Mouse (Mus musculus): ENCODE measurements around the gene Gpr21. TPM values are rescaled to one million over a fixed set of nuclear protein-coding genes. Genes with fewer than 3 reads are reported as not detected.

Gene Gpr21
- total and polyA plus RNA-seq, 2 experiments: 0.06 to 1.0 TPM

GRCm38 (mm10) chr2:37519286-37519640 lies 3.1 kb downstream of the Gpr21 start:
- 94% methylated on average over 1 of the region's 1 CpGs for WGBS
- no peak for TF ChIP-seq CTCF (IDR thresholded peaks at IDR 0.05; ENCODE audit: low read depth, low read length)
- no peak for TF ChIP-seq POLR2A (IDR thresholded peaks at IDR 0.05; ENCODE audit: extremely low read depth, insufficient read depth, low read length)
- Histone ChIP-seq H3K36me3 (ENCODE audit: control insufficient read depth, insufficient read depth, low read length) (peaks cover 13% of the 10 kb centered on the region), H3K79me2 (ENCODE audit: control insufficient read depth, insufficient read depth, low read length) (no peaks in the 10 kb centered on the region), H3K4me1 (ENCODE audit: control insufficient read depth, insufficient read depth, low read length) (no peaks in the 10 kb centered on the region), H3K4me3 (ENCODE audit: insufficient read depth, low read depth, low read length) (no peak overlapping the region), H3K27me3 (ENCODE audit: control insufficient read depth, insufficient read depth, low read length) (no peaks in the 10 kb centered on the region), H3K9ac (ENCODE audit: low read depth, low read length) (no peak overlapping the region), H3K27ac (replicated peaks; ENCODE audit: insufficient read depth, low read depth, low read length) (no peak overlapping the region)
- no peak for DNase-seq (ENCODE audit: extremely low read depth, low read depth, low spot score)

- no peak overlapping the region for H3K27ac ChIP-seq (replicated peaks; ENCODE audit: insufficient read depth, low read depth, low read length)
- peaks cover 10% of the 10 kb centered on the region; the same call in 1 of the 2 replicates for H3K36me3 ChIP-seq (ENCODE audit: control insufficient read depth, insufficient read depth, low read length)
- no peaks in the 10 kb centered on the region for H3K27me3 ChIP-seq (ENCODE audit: control insufficient read depth, insufficient read depth, low read length)
- H3K4me1 ChIP-seq (ENCODE audit: control insufficient read depth, insufficient read depth, low read length): no peaks in the 10 kb centered on the region; the same call in 1 of the 2 replicates
- DNase-seq (ENCODE audit: extremely low read depth, low read depth, low spot score): no peak
- no peak overlapping the region for H3K4me3 ChIP-seq (ENCODE audit: insufficient read depth, low read depth, low read length)
- no peak overlapping the region for H3K9ac ChIP-seq (ENCODE audit: low read depth, low read length)
- no peak for TF ChIP-seq CTCF (IDR thresholded peaks at IDR 0.05; ENCODE audit: low read depth, low read length)
- TF ChIP-seq POLR2A (IDR thresholded peaks at IDR 0.05; ENCODE audit: extremely low read depth, insufficient read depth, low read length): no peak
- H3K79me2 ChIP-seq (ENCODE audit: control insufficient read depth, insufficient read depth, low read length): no peaks in the 10 kb centered on the region
Observed at GRCm38 (mm10) chr2:37527587-37527986, 11.5 kb downstream of the Gpr21 start.

- Histone ChIP-seq H3K79me2 (ENCODE audit: control insufficient read depth, insufficient read depth, low read length) (no peaks in the 10 kb centered on the region), H3K27me3 (ENCODE audit: control insufficient read depth, insufficient read depth, low read length) (no peaks in the 10 kb centered on the region), H3K4me1 (ENCODE audit: control insufficient read depth, insufficient read depth, low read length) (no peaks in the 10 kb centered on the region; the same call in 1 of the 2 replicates), H3K36me3 (ENCODE audit: control insufficient read depth, insufficient read depth, low read length) (peaks cover 12% of the 10 kb centered on the region), H3K27ac (replicated peaks; ENCODE audit: insufficient read depth, low read depth, low read length) (no peak overlapping the region), H3K9ac (ENCODE audit: low read depth, low read length) (no peak overlapping the region), H3K4me3 (ENCODE audit: insufficient read depth, low read depth, low read length) (no peak overlapping the region)
- no peak for DNase-seq (ENCODE audit: extremely low read depth, low read depth, low spot score)
- no peak for TF ChIP-seq CTCF (IDR thresholded peaks at IDR 0.05; ENCODE audit: low read depth, low read length)
- TF ChIP-seq POLR2A (IDR thresholded peaks at IDR 0.05; ENCODE audit: extremely low read depth, insufficient read depth, low read length): no peak
- 100% methylated on average over 2 of the region's 2 CpGs for WGBS
Observed at GRCm38 (mm10) chr2:37529397-37529796, 13.3 kb downstream of the Gpr21 start.

GRCm38 (mm10) chr2:37530766-37531165 lies 14.6 kb downstream of the Gpr21 start:
- no peak overlapping the region for H3K4me3 ChIP-seq (ENCODE audit: insufficient read depth, low read depth, low read length)
- H3K27me3 ChIP-seq (ENCODE audit: control insufficient read depth, insufficient read depth, low read length): no peaks in the 10 kb centered on the region
- peaks cover 19% of the 10 kb centered on the region for H3K36me3 ChIP-seq (ENCODE audit: control insufficient read depth, insufficient read depth, low read length)
- TF ChIP-seq CTCF (IDR thresholded peaks at IDR 0.05; ENCODE audit: low read depth, low read length): no peak
- no peak for TF ChIP-seq POLR2A (IDR thresholded peaks at IDR 0.05; ENCODE audit: extremely low read depth, insufficient read depth, low read length)
- WGBS: 81% methylated on average over 1 of the region's 1 CpGs
- H3K79me2 ChIP-seq (ENCODE audit: control insufficient read depth, insufficient read depth, low read length): no peaks in the 10 kb centered on the region
- H3K27ac ChIP-seq (replicated peaks; ENCODE audit: insufficient read depth, low read depth, low read length): no peak overlapping the region
- no peak for DNase-seq (ENCODE audit: extremely low read depth, low read depth, low spot score)
- H3K9ac ChIP-seq (ENCODE audit: low read depth, low read length): no peak overlapping the region
- H3K4me1 ChIP-seq (ENCODE audit: control insufficient read depth, insufficient read depth, low read length): no peaks in the 10 kb centered on the region; the same call in 1 of the 2 replicates

GRCm38 (mm10) chr2:37531639-37532038 lies 15.5 kb downstream of the Gpr21 start:
- Histone ChIP-seq H3K27ac (replicated peaks; ENCODE audit: insufficient read depth, low read depth, low read length) (no peak overlapping the region), H3K4me1 (ENCODE audit: control insufficient read depth, insufficient read depth, low read length) (no peaks in the 10 kb centered on the region; the same call in 1 of the 2 replicates), H3K79me2 (ENCODE audit: control insufficient read depth, insufficient read depth, low read length) (no peaks in the 10 kb centered on the region), H3K36me3 (ENCODE audit: control insufficient read depth, insufficient read depth, low read length) (peaks cover 16% of the 10 kb centered on the region), H3K9ac (ENCODE audit: low read depth, low read length) (no peak overlapping the region), H3K27me3 (ENCODE audit: control insufficient read depth, insufficient read depth, low read length) (no peaks in the 10 kb centered on the region), H3K4me3 (ENCODE audit: insufficient read depth, low read depth, low read length) (no peak overlapping the region)
- no peak for DNase-seq (ENCODE audit: extremely low read depth, low read depth, low spot score)
- 66% methylated on average over 3 of the region's 3 CpGs for WGBS
- TF ChIP-seq POLR2A (IDR thresholded peaks at IDR 0.05; ENCODE audit: extremely low read depth, insufficient read depth, low read length) (no peak), CTCF (IDR thresholded peaks at IDR 0.05; ENCODE audit: low read depth, low read length) (no peak)

GRCm38 (mm10) chr2:37549346-37550012 lies 33.3 kb downstream of the Gpr21 start:
- no peak overlapping the region for H3K9ac ChIP-seq (ENCODE audit: low read depth, low read length)

More at GRCm38 (mm10) chr2:37549346-37550012, 33.3 kb downstream of the Gpr21 start:
- H3K79me2 ChIP-seq (ENCODE audit: control insufficient read depth, insufficient read depth, low read length): no peaks in the 10 kb centered on the region
- TF ChIP-seq CTCF (IDR thresholded peaks at IDR 0.05; ENCODE audit: low read depth, low read length) (no peak), POLR2A (IDR thresholded peaks at IDR 0.05; ENCODE audit: extremely low read depth, insufficient read depth, low read length) (no peak)
- no peak overlapping the region for H3K4me3 ChIP-seq (ENCODE audit: insufficient read depth, low read depth, low read length)
- peak; percentile 62 for DNase-seq (ENCODE audit: extremely low read depth, low read depth, low spot score)
- H3K27ac ChIP-seq (replicated peaks; ENCODE audit: insufficient read depth, low read depth, low read length): no peak overlapping the region
- peaks cover 37% of the 10 kb centered on the region for H3K36me3 ChIP-seq (ENCODE audit: control insufficient read depth, insufficient read depth, low read length)
- H3K27me3 ChIP-seq (ENCODE audit: control insufficient read depth, insufficient read depth, low read length): no peaks in the 10 kb centered on the region
- WGBS: 74% methylated on average over 1 of the region's 1 CpGs
- no peaks in the 10 kb centered on the region for H3K4me1 ChIP-seq (ENCODE audit: control insufficient read depth, insufficient read depth, low read length)

Data from liver, adult 2 months (tissue).